Mouse (Mus musculus): ENCODE data around the gene Helz.

GRCm38 (mm10) chr11:107667542-107667941, 119.8 kb downstream of the Helz start:
- no peak for TF ChIP-seq CTCF (IDR thresholded peaks at IDR 0.05; ENCODE audit: extremely low read depth, insufficient read depth, low read length)
- no peak for TF ChIP-seq POLR2A (IDR thresholded peaks at IDR 0.05; ENCODE audit: extremely low read depth, insufficient read depth, low read length)

Measured in cortical plate, adult 2 months (tissue).